Mouse (Mus musculus) liver, adult 2 months (tissue): Measurements from ENCODE around the gene Spata31d1a.

Experiments used
- CTCF ChIP-seq: fragments of 200-500 bp; IDR thresholded peaks from 2 replicates; pipeline ENCODE4 v1.5.1; 2011; ENCODE audit warnings: low read depth, low read length, control low read depth
- POLR2A ChIP-seq: fragments of 200-500 bp; IDR thresholded peaks from 2 replicates; pipeline ENCODE4 v1.6.1; 2011; ENCODE audit warnings: low read length, control low read depth; ENCODE audit not compliant: insufficient read depth; ENCODE audit errors: extremely low read depth

GRCm38 (mm10) chr13:59699131-59699530, 11.0 kb downstream of the Spata31d1a start:
- no peak for TF ChIP-seq CTCF
- no peak for TF ChIP-seq POLR2A
